Comparison of ENCODE assay signal across 29 mouse cellular contexts in the genomic region with DNA sequence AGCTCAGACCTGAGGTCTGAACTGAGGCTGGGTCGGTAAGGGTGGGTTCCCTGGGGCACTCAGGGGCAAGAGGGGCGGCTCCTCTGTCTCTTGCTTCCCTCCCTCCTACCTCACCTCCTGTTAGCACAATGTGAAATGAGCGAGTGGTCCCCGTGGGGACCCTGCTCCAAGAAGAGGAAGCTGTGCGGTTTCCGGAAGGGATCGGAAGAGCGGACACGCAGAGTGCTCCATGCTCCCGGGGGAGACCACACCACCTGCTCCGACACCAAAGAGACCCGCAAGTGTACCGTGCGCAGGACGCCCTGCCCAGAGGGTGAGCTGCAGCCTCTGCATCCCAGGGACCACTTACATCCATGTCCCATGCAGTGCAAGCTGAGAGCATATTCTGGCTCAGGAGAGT. TPM values are rescaled to one million over a fixed set of nuclear protein-coding genes. Genes with fewer than 3 reads are reported as not detected.
A peak's percentile ranks its signal among the peaks of the same experiment; 100 is the strongest.
DNase-seq lines count a peak whose midpoint lies in the region; ATAC-seq lines count a peak whose summit lies in the region.
"Had no signal": no experiment of that assay in that cellular context is flagged by ENCODE, and none has a peak within 500 bp of the region (broad histone marks: within the 10 kb centered on the region; RNA-seq: fewer than 3 reads in every experiment).

No protein-coding gene starts in this region.

- no peaks in the 10 kb centered on the region for H3K9me3 ChIP-seq in hindbrain, embryonic 14.5 days (ENCODE audit: control insufficient read depth, low read length)
- H3K9me3 ChIP-seq in hindbrain, embryonic 16.5 days (ENCODE audit: control insufficient read depth, low read length) = no peaks in the 10 kb centered on the region
- H3K9me3 ChIP-seq: embryonic facial prominence, embryonic 12.5 days; forebrain, embryonic 13.5 days; limb, embryonic 10.5 days had no signal

- H3K4me2 ChIP-seq in hindbrain, embryonic 14.5 days (replicated peaks) = 0 out of 2 replicates have a peak overlapping the region, but pooled peaks have one; percentile 3
- H3K4me2 ChIP-seq in hindbrain, embryonic 16.5 days (ENCODE audit: low read length) = no peak overlapping the region
- H3K4me2 ChIP-seq: embryonic facial prominence, embryonic 12.5 days; forebrain, embryonic 13.5 days; heart, embryonic 11.5 days had no signal

- no peak overlapping the region for H3K9ac ChIP-seq in hindbrain, embryonic 14.5 days
- no peak overlapping the region for H3K9ac ChIP-seq in hindbrain, embryonic 16.5 days (ENCODE audit: low read depth, low read length)
- H3K9ac ChIP-seq: embryonic facial prominence, embryonic 12.5 days; forebrain, embryonic 13.5 days had no signal

- no peaks in the 10 kb centered on the region for H3K4me1 ChIP-seq in hindbrain, embryonic 14.5 days (replicated peaks; ENCODE audit: control insufficient read depth, insufficient read depth, low read length)
- H3K4me1 ChIP-seq in hindbrain, embryonic 16.5 days (ENCODE audit: control insufficient read depth, insufficient read depth, low read depth, low read length) = no peaks in the 10 kb centered on the region
- H3K4me1 ChIP-seq: embryonic facial prominence, embryonic 12.5 days; forebrain, embryonic 13.5 days had no signal

- ATAC-seq in hindbrain, embryonic 14.5 days (ENCODE audit: low FRiP score) = no peak
- ATAC-seq in hindbrain, embryonic 16.5 days = no peak
- ATAC-seq in hematopoietic stem cell, adult 5-6 weeks (replicated peaks in 1 of 2; ENCODE audit: insufficient read depth in 1 of 2, low FRiP score in 2 of 2, low TSS enrichment in 1 of 2, low read depth in 1 of 2, poor library complexity in 2 of 2, severe bottlenecking in 2 of 2) = peak; percentile 48 to 57
- ATAC-seq in frontal cortex, adult (ENCODE audit: low TSS enrichment) = no peak
- ATAC-seq: forebrain, embryonic 13.5 days had no signal

- no peak overlapping the region for H3K27ac ChIP-seq in hindbrain, embryonic 14.5 days
- H3K27ac ChIP-seq in hindbrain, embryonic 16.5 days (ENCODE audit: low read depth, low read length) = no peak overlapping the region
- H3K27ac ChIP-seq: embryonic facial prominence, embryonic 12.5 days; forebrain, embryonic 13.5 days; left cerebral cortex, adult 2 months; limb, embryonic 10.5 days had no signal

- no peak overlapping the region for H3K4me3 ChIP-seq in hindbrain, embryonic 14.5 days (replicated peaks; ENCODE audit: low read length)
- no peak overlapping the region for H3K4me3 ChIP-seq in hindbrain, embryonic 16.5 days (ENCODE audit: low read length)
- H3K4me3 ChIP-seq: embryonic facial prominence, embryonic 12.5 days; erythroblast, embryonic 14.5 days; forebrain, embryonic 13.5 days; left cerebral cortex, adult 2 months; limb, embryonic 10.5 days had no signal

- no peaks in the 10 kb centered on the region for H3K27me3 ChIP-seq in hindbrain, embryonic 14.5 days (ENCODE audit: control insufficient read depth, insufficient read depth, low read length)
- H3K27me3 ChIP-seq in hindbrain, embryonic 16.5 days (replicated peaks; ENCODE audit: control insufficient read depth, insufficient read depth, low read length) = peaks cover 2% of the 10 kb centered on the region; the same call in 1 of the 2 replicates

- WGBS in hindbrain, embryonic 14.5 days = 43% methylated on average over 15 of the region's 15 CpGs
- 50% methylated on average over 15 of the region's 15 CpGs for WGBS in hindbrain, embryonic 16.5 days

- DNase-seq in hindbrain, embryonic 14.5 days (ENCODE audit: low spot score) = no peak
- peak; percentile 21 for DNase-seq in thymus, postnatal 4 days
- no peak for DNase-seq in thymus, postnatal 0 days (ENCODE audit: low spot score)
- no peak for DNase-seq in left cerebral cortex, adult 18-20 months (ENCODE audit: low spot score in 2 of 2)
- DNase-seq: adrenal gland, postnatal 10 days; B cell, adult 2 months; cerebellum, adult 8-10 months; heart, postnatal 10 days; kidney, adult 8-10 months; kidney, postnatal 25 days; lung, adult 2 months; lung, postnatal 14 days; midbrain, embryonic 14.5 days; retina, postnatal 1 day; right cerebral cortex, postnatal 25 days; thymus, postnatal 14 days had no signal

- H3K36me3 ChIP-seq in hindbrain, embryonic 14.5 days (replicated peaks; ENCODE audit: control insufficient read depth, insufficient read depth) = no peaks in the 10 kb centered on the region
- no peaks in the 10 kb centered on the region for H3K36me3 ChIP-seq in hindbrain, embryonic 16.5 days (ENCODE audit: control insufficient read depth, insufficient read depth, low read length)
- H3K36me3 ChIP-seq: embryonic facial prominence, embryonic 12.5 days; limb, embryonic 10.5 days had no signal

RNA-seq across cellular contexts. Expression of gene Gnl2, which starts 8.9 kb away (rescaled TPM):
- polyA plus RNA-seq in hindbrain, embryonic 14.5 days (2014; fragmentation: Nextera tagmentation; extraction: Ambion mirVana) = 81.6 and 86.1 TPM in 2 replicates
- polyA plus RNA-seq in hindbrain, embryonic 16.5 days (2015; fragmentation: Nextera tagmentation; extraction: Ambion mirVana) = 85.7 and 88.9 TPM in 2 replicates
- 62.6 and 66.4 TPM in 2 replicates for polyA plus RNA-seq in thymus, postnatal 0 days (2015; fragmentation: Nextera tagmentation; extraction: Ambion mirVana)
- 161 and 225 TPM in 2 replicates for total RNA-seq in hematopoietic stem cell, adult 5-6 weeks (2017)
- 10 to 100 TPM; 54.9 to 60.0 TPM for total RNA-seq in left cerebral cortex, adult 18-20 months (2021)

RNA-seq across cellular contexts. Expression of gene Rspo1, which starts 21.2 kb away (rescaled TPM):
- polyA plus RNA-seq in hindbrain, embryonic 14.5 days (2014; fragmentation: Nextera tagmentation; extraction: Ambion mirVana) = 1.2 and 1.9 TPM in 2 replicates
- polyA plus RNA-seq in hindbrain, embryonic 16.5 days (2015; fragmentation: Nextera tagmentation; extraction: Ambion mirVana) = 1.8 and 2.4 TPM in 2 replicates
- polyA plus RNA-seq in thymus, postnatal 0 days (2015; fragmentation: Nextera tagmentation; extraction: Ambion mirVana) = 0.12 and 0.13 TPM in 2 replicates
- 2.3 TPM in 1 of 2 replicates, not detected in the other for total RNA-seq in hematopoietic stem cell, adult 5-6 weeks (2017)
- total RNA-seq in left cerebral cortex, adult 18-20 months (2021) = 10 to 100 TPM; 18.9 to 24.4 TPM
- total RNA-seq: megakaryocyte-erythroid progenitor cell, adult 5-6 weeks had no signal

RNA-seq across cellular contexts. Expression of gene Dnali1, which starts 58.0 kb away (rescaled TPM):
- 1.5 and 1.8 TPM in 2 replicates for polyA plus RNA-seq in hindbrain, embryonic 14.5 days (2014; fragmentation: Nextera tagmentation; extraction: Ambion mirVana)
- polyA plus RNA-seq in hindbrain, embryonic 16.5 days (2015; fragmentation: Nextera tagmentation; extraction: Ambion mirVana) = 1.2 and 1.4 TPM in 2 replicates
- 0.22 and 0.30 TPM in 2 replicates for polyA plus RNA-seq in thymus, postnatal 0 days (2015; fragmentation: Nextera tagmentation; extraction: Ambion mirVana)
- not detected in 2 replicates for total RNA-seq in hematopoietic stem cell, adult 5-6 weeks (2017)
- under 1 TPM; 0.16 to 0.77 TPM for total RNA-seq in left cerebral cortex, adult 18-20 months (2021)
- total RNA-seq: adrenal gland, postnatal 10 days; gastrocnemius, adult 8-10 months; heart, postnatal 10 days; megakaryocyte-erythroid progenitor cell, adult 5-6 weeks had no signal
- polyA plus RNA-seq: erythroblast, embryonic 14.5 days; neural tube, embryonic 11.5 days; spleen, adult 2 months had no signal

RNA-seq across cellular contexts. Expression of gene Snip1, which starts 59.0 kb away (rescaled TPM):
- polyA plus RNA-seq in hindbrain, embryonic 14.5 days (2014; fragmentation: Nextera tagmentation; extraction: Ambion mirVana) = 23.7 and 26.2 TPM in 2 replicates
- 20.6 and 22.0 TPM in 2 replicates for polyA plus RNA-seq in hindbrain, embryonic 16.5 days (2015; fragmentation: Nextera tagmentation; extraction: Ambion mirVana)
- 37.3 and 38.2 TPM in 2 replicates for polyA plus RNA-seq in thymus, postnatal 0 days (2015; fragmentation: Nextera tagmentation; extraction: Ambion mirVana)
- 26.7 and 36.9 TPM in 2 replicates for total RNA-seq in hematopoietic stem cell, adult 5-6 weeks (2017)
- 10 to 100 TPM; 15.1 to 16.0 TPM for total RNA-seq in left cerebral cortex, adult 18-20 months (2021)

Comparison
In these comparisons a context has a peak if more than half of its experiments do, and no peak if none do; other contexts are left out.
1. ATAC-seq: peak in hematopoietic stem cell, adult 5-6 weeks (2 of 2); none in hindbrain, embryonic 14.5 days (single experiment), hindbrain, embryonic 16.5 days (single experiment) and frontal cortex, adult (single experiment).